Mouse (Mus musculus) spleen, postnatal 36 days (tissue): Measurements from ENCODE around the gene Rora.

Experiments used
- DNase-seq, 2 experiments: peaks; one replicate each; pipeline ENCODE4 v3.0.0; 2022; ENCODE audit warnings: low spot score in 2 of 2, mixed read lengths in 1 of 2

Gene Rora

GRCm38 (mm10) chr9:68653211-68654038 lies at the start of gene Rora:
Gene Rora, plus strand, starts transcription at chr9:68653786.
- no peak for DNase-seq

DNA sequence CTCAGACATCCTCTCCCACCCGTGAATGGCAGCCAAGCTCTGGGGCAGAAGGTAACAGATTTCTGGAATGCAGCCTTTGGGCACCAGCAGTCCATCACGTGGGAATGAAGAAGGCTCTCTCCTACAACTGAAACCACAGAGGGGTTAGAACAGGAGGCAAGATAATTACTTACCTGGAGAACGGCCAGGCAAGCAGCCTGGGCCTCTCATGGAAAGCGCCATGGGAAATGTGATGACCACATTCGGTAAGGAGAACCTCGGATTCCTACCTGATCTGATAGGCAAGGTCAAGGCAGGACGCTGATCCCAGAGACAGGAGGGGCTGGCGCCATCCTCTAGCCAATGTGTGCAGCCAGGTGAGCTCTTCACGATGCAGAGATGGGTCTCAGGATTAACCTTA lies 39.6 kb upstream of the Rora start:
- DNase-seq: no peak

GRCm38 (mm10) chr9:68617116-68617515 lies 36.5 kb upstream of the Rora start:
- no peak for DNase-seq

DNA sequence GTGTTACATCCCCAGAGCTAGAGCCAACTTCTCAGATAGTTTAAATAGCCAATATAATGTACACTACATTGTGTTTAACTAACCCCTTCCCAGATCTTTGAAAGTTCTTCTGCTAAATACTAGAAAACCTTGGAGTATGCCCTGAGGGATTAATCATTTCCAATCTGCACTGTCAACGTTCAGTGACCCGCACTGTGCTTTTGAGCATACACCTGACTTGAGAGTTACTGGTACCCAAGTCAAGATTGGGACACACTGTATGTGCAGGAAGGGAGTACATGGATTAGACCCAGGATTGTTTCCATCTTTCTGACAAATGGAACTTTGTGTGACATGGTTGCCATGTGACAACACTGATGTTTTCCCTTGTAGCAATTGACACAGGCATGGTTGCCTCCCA lies 33.5 kb upstream of the Rora start:
- DNase-seq: no peak

DNA sequence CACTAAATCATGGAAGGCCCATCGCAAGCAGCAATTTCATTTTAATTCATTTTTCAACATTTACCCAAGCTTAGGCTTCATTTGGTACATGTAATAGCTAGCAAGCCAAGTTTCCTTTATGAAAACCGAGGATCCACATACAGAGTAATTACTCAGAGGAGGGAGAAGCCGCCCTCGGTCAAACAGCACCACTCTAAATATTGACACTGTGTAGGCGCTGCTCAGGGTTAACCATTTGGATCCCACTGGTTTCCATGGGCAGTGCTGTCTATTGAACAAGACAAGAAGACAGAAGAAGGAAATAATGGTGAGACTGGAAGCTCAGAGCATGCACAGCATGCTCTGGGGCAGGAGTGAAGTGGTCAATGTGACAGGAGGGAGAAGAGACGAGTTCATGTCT lies 33.1 kb upstream of the Rora start:
- DNase-seq: no peak

GRCm38 (mm10) chr9:68624981-68625380 lies 28.6 kb upstream of the Rora start:
- DNase-seq: no peak

DNA sequence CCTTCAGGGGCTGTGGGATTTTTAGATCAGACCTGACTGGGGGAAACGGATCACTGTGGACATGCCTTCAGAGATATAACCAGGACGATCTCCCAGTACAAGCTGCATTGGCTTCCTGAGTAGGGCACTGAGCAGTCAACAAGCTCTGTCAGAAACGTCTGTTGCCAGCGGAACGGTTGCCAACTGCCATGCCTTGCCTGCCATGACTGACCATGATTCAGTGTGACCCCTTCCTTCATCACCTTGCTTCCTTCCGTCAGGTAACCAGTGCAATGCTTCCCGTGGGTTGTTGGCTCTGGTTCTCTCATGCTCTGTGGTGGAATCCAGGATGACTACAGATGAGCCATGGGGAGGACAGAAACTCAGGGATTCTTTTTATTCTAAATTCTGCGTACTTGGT lies 16.3 kb upstream of the Rora start:
- no peak for DNase-seq

DNA sequence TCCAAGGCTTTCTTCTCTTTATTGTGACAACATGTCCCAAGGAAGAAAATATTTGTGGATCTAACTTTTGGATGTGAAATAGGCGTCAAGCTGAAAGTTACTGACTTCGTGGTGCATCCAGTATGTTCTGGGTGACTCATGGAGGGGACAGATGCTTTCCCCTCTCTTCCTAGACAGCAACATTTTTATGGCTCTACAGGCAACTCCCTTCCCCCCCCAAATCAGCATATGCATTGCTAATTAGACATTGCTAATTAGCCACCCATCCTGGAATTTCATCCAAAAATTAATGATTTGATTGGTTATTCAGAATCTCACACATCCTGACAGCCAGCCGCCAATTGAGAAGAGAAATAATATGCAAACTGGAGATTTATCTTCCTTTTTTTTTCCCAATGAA lies 12.5 kb upstream of the Rora start:
- DNase-seq: no peak

- DNase-seq: no peak
Observed at GRCm38 (mm10) chr9:68648061-68648460, 5.5 kb upstream of the Rora start.

DNA sequence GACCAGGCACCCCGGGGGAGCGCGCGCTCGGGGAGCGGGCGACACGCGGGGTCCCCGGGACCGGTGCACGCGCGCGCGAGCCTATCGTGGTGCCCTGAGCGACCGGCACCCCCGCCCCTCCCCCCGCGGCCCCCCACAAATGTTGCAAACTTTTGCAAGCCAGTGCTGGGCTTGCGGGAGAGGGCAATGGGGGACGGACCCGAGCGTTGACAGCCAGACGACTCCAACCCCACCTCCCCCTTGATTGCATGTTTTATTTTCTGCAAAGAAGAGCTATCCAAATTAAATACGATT lies 400 bp downstream of the Rora start:
- DNase-seq: no peak

GRCm38 (mm10) chr9:68654333-68655017 lies 889 bp downstream of the Rora start:
- DNase-seq: no peak

- DNase-seq: no peak
Observed at GRCm38 (mm10) chr9:68655018-68656005, 1.7 kb downstream of the Rora start.

- no peak for DNase-seq
Observed at GRCm38 (mm10) chr9:68656076-68656795, 2.6 kb downstream of the Rora start.

DNA sequence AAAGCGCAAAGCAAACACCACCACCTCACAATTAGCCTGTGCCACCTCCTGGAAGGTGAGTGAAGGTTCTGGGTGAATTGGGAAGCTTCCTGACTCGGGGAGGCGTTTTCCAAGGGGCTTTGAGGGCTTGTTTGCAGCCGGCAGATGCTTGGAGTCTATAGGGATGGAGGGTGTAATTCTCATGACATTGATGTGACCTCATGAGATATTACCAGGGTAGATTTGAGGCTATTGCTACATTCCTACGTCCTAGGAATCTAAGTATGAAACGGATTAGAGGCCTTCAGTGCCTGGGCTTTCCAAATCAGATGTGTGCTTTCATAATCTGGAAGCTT lies 3.2 kb downstream of the Rora start:
- DNase-seq: no peak

GRCm38 (mm10) chr9:68670731-68671130 lies 17.1 kb downstream of the Rora start:
- no peak for DNase-seq

DNA sequence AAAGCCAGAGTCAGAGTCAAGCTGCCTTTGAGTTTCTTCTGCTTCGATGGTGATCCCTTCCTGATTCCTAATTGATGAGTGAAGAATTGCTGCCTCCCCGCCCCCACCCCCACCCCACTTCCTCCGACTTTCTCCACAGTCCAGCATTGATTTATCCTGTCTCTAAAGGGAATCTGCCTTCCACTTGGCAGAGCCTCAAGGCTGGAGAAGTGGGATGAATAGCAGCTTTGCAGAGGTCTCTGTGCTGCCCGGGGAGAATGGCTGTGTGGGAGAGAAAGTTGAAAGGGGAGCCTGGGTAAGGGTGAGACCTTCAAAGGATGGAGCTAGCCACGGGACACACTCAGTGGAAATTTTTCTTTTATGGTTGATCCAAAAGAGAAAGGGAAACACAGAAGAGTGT lies 18.9 kb downstream of the Rora start:
- no peak for DNase-seq

DNA sequence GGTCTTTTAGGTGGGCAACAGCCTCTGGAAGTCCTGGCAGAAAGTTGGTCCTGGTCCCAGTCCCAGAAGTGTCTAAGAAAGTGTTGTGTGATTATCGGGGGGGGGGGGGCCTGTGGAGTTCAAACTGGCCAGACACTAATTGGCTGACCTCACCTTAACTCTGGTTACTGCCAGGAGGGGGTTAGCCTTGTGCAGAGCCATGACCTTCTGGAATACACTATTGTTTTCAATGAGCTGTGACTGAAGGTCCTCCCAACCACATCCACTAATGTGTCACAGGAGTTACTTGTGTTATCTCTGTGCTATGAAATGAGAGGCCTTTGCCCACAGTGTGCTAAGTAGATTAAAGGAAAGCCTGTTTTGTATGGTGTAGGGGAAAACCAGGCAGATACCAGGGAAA lies 19.6 kb downstream of the Rora start:
- DNase-seq: no peak

GRCm38 (mm10) chr9:68679871-68680374 lies 26.3 kb downstream of the Rora start:
- DNase-seq: no peak

- no peak for DNase-seq
Observed at GRCm38 (mm10) chr9:68683938-68684337, 30.4 kb downstream of the Rora start.

- no peak for DNase-seq
Observed at GRCm38 (mm10) chr9:68685562-68685961, 32.0 kb downstream of the Rora start.

GRCm38 (mm10) chr9:68687251-68687874 lies 33.8 kb downstream of the Rora start:
- DNase-seq: no peak
